Mouse (Mus musculus): ENCODE data around the gene Csrnp1. TPM values are rescaled to one million over a fixed set of nuclear protein-coding genes. Genes with fewer than 3 reads are reported as not detected.

Csrnp1 gene
- polyA plus RNA-seq, 1 experiment from 2014 or later: 8.2 TPM

- Histone ChIP-seq H3K9me3 (no peaks in the 10 kb centered on the region), H3K9ac (peak within 1 kb of the TSS; percentile 85), H3K4me2 (peak within 1 kb of the TSS; percentile 91), H3K27ac (peak within 1 kb of the TSS; percentile 75), H3K4me3 (peak within 1 kb of the TSS; percentile 83), H3K4me1 (peaks cover 26% of the 10 kb centered on the region), H3K27me3 (no peaks in the 10 kb centered on the region), H3K36me3 (peaks cover 4% of the 10 kb centered on the region; the same call in 1 of the 2 replicates)
- ATAC-seq (ENCODE audit: borderline replicate concordance, extremely low read depth, low FRiP score, low TSS enrichment): peak; percentile 94
- WGBS: 2% methylated on average over 40 of the region's 40 CpGs
These were observed 47.3 kb downstream of the Csrnp1 start, which contains the start of the genes Gorasp1 and Ttc21a for GRCm38 (mm10) chr9:119937005-119937773. Gorasp1 (minus strand) TSS chr9:119937565. Ttc21a (plus strand) TSS chr9:119937606.

GRCm38 (mm10) chr9:119933675-119934074, 50.8 kb downstream of the Csrnp1 start:
- H3K9ac ChIP-seq: no peak overlapping the region
- H3K36me3 ChIP-seq: peaks cover 31% of the 10 kb centered on the region
- 89% methylated on average over 6 of the region's 6 CpGs for WGBS
- ATAC-seq (ENCODE audit: borderline replicate concordance, extremely low read depth, low FRiP score, low TSS enrichment): no peak
- H3K27ac ChIP-seq: no peak overlapping the region
- H3K27me3 ChIP-seq: no peaks in the 10 kb centered on the region
- no peak overlapping the region for H3K4me2 ChIP-seq
- peaks cover 13% of the 10 kb centered on the region for H3K4me1 ChIP-seq
- H3K9me3 ChIP-seq: no peaks in the 10 kb centered on the region
- no peak overlapping the region for H3K4me3 ChIP-seq

GRCm38 (mm10) chr9:119932358-119932757, 52.1 kb downstream of the Csrnp1 start:
- Histone ChIP-seq H3K9me3 (no peaks in the 10 kb centered on the region), H3K27me3 (no peaks in the 10 kb centered on the region), H3K27ac (no peak overlapping the region), H3K4me3 (no peak overlapping the region), H3K4me1 (peaks cover 12% of the 10 kb centered on the region), H3K4me2 (no peak overlapping the region), H3K9ac (no peak overlapping the region), H3K36me3 (peaks cover 43% of the 10 kb centered on the region)
- no peak for ATAC-seq (ENCODE audit: borderline replicate concordance, extremely low read depth, low FRiP score, low TSS enrichment)
- 87% methylated on average over 12 of the region's 12 CpGs for WGBS

DNA sequence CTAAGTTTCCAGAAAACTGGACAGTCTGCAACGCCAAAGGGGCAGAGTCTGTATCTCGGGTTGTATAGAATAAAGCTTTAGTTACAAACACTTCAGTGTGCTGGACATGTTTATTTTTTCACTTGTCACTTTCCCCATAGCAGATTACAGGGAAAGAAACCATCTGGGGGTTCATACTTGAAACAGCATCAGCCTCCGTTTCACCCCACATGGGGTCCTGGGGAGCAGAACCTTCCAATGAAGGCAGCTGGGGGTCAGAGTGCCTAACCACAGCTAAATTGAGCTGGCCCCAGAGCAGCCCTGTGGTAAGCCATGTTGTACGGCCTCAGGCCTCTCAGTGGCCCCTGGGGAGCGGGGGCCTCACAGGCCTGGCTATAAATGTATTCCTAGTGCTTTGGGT, 58.0 kb downstream of the Csrnp1 start:
- no peak overlapping the region for H3K9ac ChIP-seq
- peaks cover 25% of the 10 kb centered on the region for H3K4me1 ChIP-seq
- H3K36me3 ChIP-seq: peaks cover 66% of the 10 kb centered on the region
- peak overlapping the region; percentile 94 for H3K27ac ChIP-seq
- H3K4me2 ChIP-seq: 0 out of 2 replicates have a peak overlapping the region, but pooled peaks have one; percentile 38
- H3K27me3 ChIP-seq: no peaks in the 10 kb centered on the region
- ATAC-seq (ENCODE audit: borderline replicate concordance, extremely low read depth, low FRiP score, low TSS enrichment): peak; percentile 79
- WGBS: 37% methylated on average over 5 of the region's 5 CpGs
- no peak overlapping the region for H3K4me3 ChIP-seq
- H3K9me3 ChIP-seq: no peaks in the 10 kb centered on the region

DNA sequence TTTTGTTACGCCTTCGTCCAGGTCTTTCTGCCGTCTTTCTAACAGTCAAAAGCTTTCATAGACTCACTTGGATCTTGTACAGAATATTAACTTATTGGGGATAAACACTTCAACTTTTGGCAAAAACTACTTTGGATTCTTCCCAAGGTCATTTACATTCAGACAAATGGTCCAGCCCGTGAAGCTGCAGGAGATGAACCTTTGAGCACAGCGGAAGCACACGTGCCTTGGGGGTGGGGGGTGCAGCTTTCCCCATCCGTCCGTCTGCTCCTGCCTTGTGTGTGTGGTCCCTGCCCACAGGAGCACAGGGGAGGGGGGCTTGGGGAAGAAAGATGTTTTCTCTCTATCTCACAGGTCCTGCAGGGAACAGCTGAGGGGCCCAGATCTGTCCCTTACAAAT, 58.7 kb downstream of the Csrnp1 start:
- Histone ChIP-seq H3K4me1 (peaks cover 25% of the 10 kb centered on the region), H3K9ac (no peak overlapping the region), H3K4me2 (peak overlapping the region; percentile 38; the same call in 1 of the 2 replicates), H3K36me3 (peaks cover 68% of the 10 kb centered on the region), H3K27ac (peak overlapping the region; percentile 94), H3K27me3 (no peaks in the 10 kb centered on the region), H3K9me3 (no peaks in the 10 kb centered on the region), H3K4me3 (no peak overlapping the region)
- ATAC-seq (ENCODE audit: borderline replicate concordance, extremely low read depth, low FRiP score, low TSS enrichment): peak; percentile 78
- WGBS: 51% methylated on average over 8 of the region's 8 CpGs

- Histone ChIP-seq H3K4me2 (peak overlapping the region; percentile 38; the same call in 1 of the 2 replicates), H3K4me1 (peaks cover 25% of the 10 kb centered on the region), H3K36me3 (peaks cover 68% of the 10 kb centered on the region), H3K27ac (peak overlapping the region; percentile 94), H3K27me3 (no peaks in the 10 kb centered on the region), H3K9ac (no peak overlapping the region), H3K9me3 (no peaks in the 10 kb centered on the region), H3K4me3 (no peak overlapping the region)
- peak; percentile 56; the same call in 1 of the 2 replicates for ATAC-seq (ENCODE audit: borderline replicate concordance, extremely low read depth, low FRiP score, low TSS enrichment)
- WGBS: 58% methylated on average over 16 of the region's 16 CpGs
These were observed 59.3 kb downstream of the Csrnp1 start for GRCm38 (mm10) chr9:119925120-119925657.

GRCm38 (mm10) chr9:119923462-119923861, 61.0 kb downstream of the Csrnp1 start:
- no peak for ATAC-seq (ENCODE audit: borderline replicate concordance, extremely low read depth, low FRiP score, low TSS enrichment)
- H3K4me3 ChIP-seq: no peak overlapping the region
- H3K9me3 ChIP-seq: no peaks in the 10 kb centered on the region
- 66% methylated on average over 4 of the region's 4 CpGs for WGBS
- H3K36me3 ChIP-seq: peaks cover 71% of the 10 kb centered on the region
- H3K27me3 ChIP-seq: no peaks in the 10 kb centered on the region
- no peak overlapping the region for H3K4me2 ChIP-seq
- H3K4me1 ChIP-seq: peaks cover 25% of the 10 kb centered on the region
- H3K27ac ChIP-seq: no peak overlapping the region
- H3K9ac ChIP-seq: no peak overlapping the region

Other genes with a start within 250 kb of the Csrnp1 start
- not detected in 2 replicates for gene Scn11a, start 159.2 kb downstream of the Csrnp1 start, polyA plus RNA-seq (2015; fragmentation: Nextera tagmentation; extraction: Ambion mirVana)
- 53.3 and 54.1 TPM in 2 replicates for gene Wdr48, start 89.8 kb downstream of the Csrnp1 start, polyA plus RNA-seq (2015; fragmentation: Nextera tagmentation; extraction: Ambion mirVana)
- gene Gorasp1, start 47.1 kb downstream of the Csrnp1 start, polyA plus RNA-seq (2015; fragmentation: Nextera tagmentation; extraction: Ambion mirVana): 31.1 and 35.6 TPM in 2 replicates
- 0.67 and 1.1 TPM in 2 replicates for gene Ttc21a, start 47.1 kb downstream of the Csrnp1 start, polyA plus RNA-seq (2015; fragmentation: Nextera tagmentation; extraction: Ambion mirVana)
- 0.96 and 1.3 TPM in 2 replicates for gene Xirp1, start 38.9 kb upstream of the Csrnp1 start, polyA plus RNA-seq (2015; fragmentation: Nextera tagmentation; extraction: Ambion mirVana)
- gene Cx3cr1, start 85.2 kb upstream of the Csrnp1 start, polyA plus RNA-seq (2015; fragmentation: Nextera tagmentation; extraction: Ambion mirVana): 7.8 and 9.2 TPM in 2 replicates
- 0.36 and 0.79 TPM in 2 replicates for gene Ccr8, start 107.5 kb upstream of the Csrnp1 start, polyA plus RNA-seq (2015; fragmentation: Nextera tagmentation; extraction: Ambion mirVana)
- 31.1 and 34.5 TPM in 2 replicates for gene Slc25a38, start 125.7 kb upstream of the Csrnp1 start, polyA plus RNA-seq (2015; fragmentation: Nextera tagmentation; extraction: Ambion mirVana)
- 1,474 and 1,505 TPM in 2 replicates for gene Rpsa, start 143.0 kb upstream of the Csrnp1 start, polyA plus RNA-seq (2015; fragmentation: Nextera tagmentation; extraction: Ambion mirVana)
- gene Mobp, start 165.0 kb upstream of the Csrnp1 start, polyA plus RNA-seq (2015; fragmentation: Nextera tagmentation; extraction: Ambion mirVana): not detected in 2 replicates